Mouse (Mus musculus) embryo, embryonic 9.5 days (tissue): Measurements from ENCODE around the gene Ccdc28b.
A peak's percentile ranks its signal among the peaks of the same experiment; 100 is the strongest.

Experiments used
- DNase-seq: peaks from one replicate; pipeline ENCODE4 v3.0.0-alpha.2; 2017; ENCODE audit errors: extremely low spot score

Gene Ccdc28b

GRCm38 (mm10) chr4:129623681-129624091 is at the start of gene Ccdc28b:
Gene Ccdc28b (minus strand): TSS chr4:129623947.
- peak; percentile 50 for DNase-seq

- DNase-seq = no peak
These were observed 49.2 kb upstream of the Ccdc28b start for GRCm38 (mm10) chr4:129672878-129673449.

- DNase-seq = peak; percentile 90
These were observed 48.5 kb upstream of the Ccdc28b start, which contains the start of gene Kpna6 for GRCm38 (mm10) chr4:129672083-129672877. Gene Kpna6 (minus strand): TSS chr4:129672767.

- DNase-seq = peak; percentile 54
These were observed 47.8 kb upstream of the Ccdc28b start for GRCm38 (mm10) chr4:129671491-129672082.

GRCm38 (mm10) chr4:129662255-129662813 is 38.6 kb upstream of the Ccdc28b start:
- no peak for DNase-seq

- no peak for DNase-seq
These were observed 37.8 kb upstream of the Ccdc28b start for GRCm38 (mm10) chr4:129661584-129661983.

GRCm38 (mm10) chr4:129654770-129655169 is 31.0 kb upstream of the Ccdc28b start:
- DNase-seq = no peak

- no peak for DNase-seq
These were observed 26.6 kb upstream of the Ccdc28b start for GRCm38 (mm10) chr4:129650359-129650758.

- no peak for DNase-seq
These were observed 24.9 kb upstream of the Ccdc28b start for GRCm38 (mm10) chr4:129648656-129649055.

- no peak for DNase-seq
These were observed 21.5 kb upstream of the Ccdc28b start for GRCm38 (mm10) chr4:129645204-129645603.

- no peak for DNase-seq
These were observed 18.0 kb upstream of the Ccdc28b start for GRCm38 (mm10) chr4:129641756-129642155.

- DNase-seq = peak; percentile 95
These were observed 17.1 kb upstream of the Ccdc28b start, which contains the start of gene Txlna for GRCm38 (mm10) chr4:129640638-129641467. Gene Txlna (minus strand): TSS chr4:129641065.

- DNase-seq = peak; percentile 8
These were observed 16.4 kb upstream of the Ccdc28b start for GRCm38 (mm10) chr4:129640101-129640637.

- DNase-seq = no peak
These were observed 15.5 kb upstream of the Ccdc28b start for GRCm38 (mm10) chr4:129639221-129639620.

- DNase-seq = no peak
These were observed 10.1 kb upstream of the Ccdc28b start for GRCm38 (mm10) chr4:129633852-129634251.

- DNase-seq = no peak
These were observed 8.1 kb upstream of the Ccdc28b start for GRCm38 (mm10) chr4:129631867-129632266.

- no peak for DNase-seq
These were observed 7.2 kb upstream of the Ccdc28b start for GRCm38 (mm10) chr4:129630944-129631343.

- DNase-seq = no peak
These were observed 2.3 kb upstream of the Ccdc28b start for GRCm38 (mm10) chr4:129626035-129626434.

GRCm38 (mm10) chr4:129625496-129625895 is 1.7 kb upstream of the Ccdc28b start:
- DNase-seq = no peak

GRCm38 (mm10) chr4:129625029-129625370 is 1.3 kb upstream of the Ccdc28b start:
- peak; percentile 69 for DNase-seq
